Mouse (Mus musculus) kidney, embryonic 16.5 days (tissue): ENCODE data around the gene Znrf4. TPM values are rescaled to one million over a fixed set of nuclear protein-coding genes. Genes with fewer than 3 reads are reported as not detected.
"Not testable (repeated sequence)": the region's sequence is repeated elsewhere in the genome, so short reads cannot be mapped to it uniquely, and the experiment has no call there.

Experiments
- ATAC-seq: fragments of 200-750 bp; cut with Nextera tagmentation; 2 replicates; pipeline ENCODE4 v1.8.0; 2017; ENCODE audit warnings: moderate TSS enrichment; ENCODE audit not compliant: low FRiP score, low TSS enrichment
- H3K27ac ChIP-seq: fragments of 300-500 bp; sonication (generic); 2 replicates; pipeline ENCODE4 v1.5.1; 2014; ENCODE audit warnings: low read length
- H3K27me3 ChIP-seq: fragments of 300-500 bp; sonication (generic); 2 replicates; pipeline ENCODE4 v1.6.1; 2014; ENCODE audit warnings: low read length, control low read depth, mixed read lengths; ENCODE audit not compliant: insufficient read depth
- H3K36me3 ChIP-seq: fragments of 300-500 bp; sonication (generic); 2 replicates; pipeline ENCODE4 v1.6.1; 2014; ENCODE audit warnings: low read length, control low read depth, mixed read lengths; ENCODE audit not compliant: insufficient read depth
- H3K4me1 ChIP-seq: fragments of 300-500 bp; sonication (generic); 2 replicates; pipeline ENCODE4 v1.6.1; 2014; ENCODE audit warnings: low read length, control low read depth, mixed read lengths; ENCODE audit not compliant: insufficient read depth
- H3K4me2 ChIP-seq: fragments of 300-500 bp; sonication (generic); replicated peaks from 2 replicates; pipeline ENCODE4 v1.6.1; 2014; ENCODE audit warnings: low read depth, low read length
- H3K4me3 ChIP-seq: fragments of 300-500 bp; sonication (generic); 2 replicates; pipeline ENCODE4 v1.5.1; 2014; ENCODE audit warnings: mild to moderate bottlenecking, low read length
- H3K9ac ChIP-seq: fragments of 300-500 bp; sonication (generic); replicated peaks from 2 replicates; pipeline ENCODE4 v1.6.1; 2014; ENCODE audit warnings: low read length
- H3K9me3 ChIP-seq: fragments of 300-500 bp; sonication (generic); 2 replicates; pipeline ENCODE4 v1.6.1; 2016; ENCODE audit warnings: low read length, control low read depth
- WGBS: fragments of 180-500 bp; shearing (Covaris S2); extraction: QIAGEN DNeasy Blood & Tissue Kit; methylation state at CpG from one replicate; pipeline ENCODE4 v1.1.7; 2014; 5-methylcytosine and 5-hydroxymethylcytosine counted together
- polyA plus RNA-seq: library from polyadenylated mRNA; unstranded; fragments of >200 nt; fragmentation: Nextera tagmentation; extraction: Ambion mirVana; gene quantifications from 2 replicates; pipeline ENCODE4 v1.2.1, GENCODE M21; 2015

Gene Znrf4
- polyA plus RNA-seq, 1 experiment from 2014 or later, result not detected

GRCm38 (mm10) chr17:56510473-56510969 is 1.7 kb downstream of the Znrf4 start:
- no peak overlapping the region for H3K27ac ChIP-seq
- no peak overlapping the region for H3K9ac ChIP-seq
- peaks cover 29% of the 10 kb centered on the region for H3K4me1 ChIP-seq
- no peak for ATAC-seq
- no peaks in the 10 kb centered on the region for H3K36me3 ChIP-seq
- no peaks in the 10 kb centered on the region; the same call in 1 of the 2 replicates for H3K9me3 ChIP-seq
- peak overlapping the region; percentile 34; the same call in 1 of the 2 replicates for H3K4me3 ChIP-seq
- H3K4me2 ChIP-seq, result peak overlapping the region; percentile 43
- WGBS, result 24% methylated on average over 27 of the region's 27 CpGs
- H3K27me3 ChIP-seq, result peaks cover 43% of the 10 kb centered on the region

- H3K27ac ChIP-seq, result no peak overlapping the region
- peaks cover 28% of the 10 kb centered on the region for H3K4me1 ChIP-seq
- H3K9ac ChIP-seq, result no peak overlapping the region
- no peaks in the 10 kb centered on the region for H3K36me3 ChIP-seq
- ATAC-seq, result no peak
- 0 out of 2 replicates have a peak overlapping the region, but pooled peaks have one; percentile 6 for H3K4me3 ChIP-seq
- peaks cover 43% of the 10 kb centered on the region for H3K27me3 ChIP-seq
- 5% methylated on average over 28 of the region's 37 CpGs for WGBS
- H3K9me3 ChIP-seq, result no peaks in the 10 kb centered on the region; the same call in 1 of the 2 replicates
- peak overlapping the region; percentile 42 for H3K4me2 ChIP-seq
Measured at GRCm38 (mm10) chr17:56509707-56510472, 2.3 kb downstream of the Znrf4 start.

- Histone ChIP-seq H3K9me3 (no peaks in the 10 kb centered on the region; the same call in 1 of the 2 replicates), H3K4me1 (peaks cover 28% of the 10 kb centered on the region), H3K4me2 (peak overlapping the region; percentile 42), H3K27me3 (peaks cover 43% of the 10 kb centered on the region), H3K9ac (no peak overlapping the region), H3K36me3 (no peaks in the 10 kb centered on the region), H3K27ac (no peak overlapping the region), H3K4me3 (no peak overlapping the region)
- WGBS, result 41% methylated on average over 10 of the region's 10 CpGs
- ATAC-seq, result no peak
Measured at GRCm38 (mm10) chr17:56509021-56509640, 3.1 kb downstream of the Znrf4 start.

GRCm38 (mm10) chr17:56507161-56508068 is 4.8 kb downstream of the Znrf4 start:
- peaks cover 35% of the 10 kb centered on the region for H3K27me3 ChIP-seq
- peak overlapping the region; percentile 88 for H3K27ac ChIP-seq
- ATAC-seq, result peak; percentile 95
- H3K4me1 ChIP-seq, result peaks cover 28% of the 10 kb centered on the region
- H3K9ac ChIP-seq, result peak overlapping the region; percentile 88
- under 1% methylated on average over 42 of the region's 42 CpGs for WGBS
- H3K9me3 ChIP-seq, result no peaks in the 10 kb centered on the region; the same call in none of the 2 replicates
- peak overlapping the region; percentile 70 for H3K4me3 ChIP-seq
- H3K36me3 ChIP-seq, result no peaks in the 10 kb centered on the region
- H3K4me2 ChIP-seq, result peak overlapping the region; percentile 97

- H3K27ac ChIP-seq, result no peak overlapping the region
Measured at GRCm38 (mm10) chr17:56506417-56507065, 5.7 kb downstream of the Znrf4 start.

GRCm38 (mm10) chr17:56505401-56505800 is 6.8 kb downstream of the Znrf4 start:
- H3K27me3 ChIP-seq, result peaks cover 14% of the 10 kb centered on the region
- WGBS, result 81% methylated on average over 10 of the region's 10 CpGs
- no peak overlapping the region for H3K4me3 ChIP-seq
- no peaks in the 10 kb centered on the region for H3K36me3 ChIP-seq
- H3K4me2 ChIP-seq, result no peak overlapping the region
- H3K9me3 ChIP-seq, result no peaks in the 10 kb centered on the region; the same call in 1 of the 2 replicates
- H3K27ac ChIP-seq, result no peak overlapping the region
- no peak overlapping the region for H3K9ac ChIP-seq
- H3K4me1 ChIP-seq, result peaks cover 18% of the 10 kb centered on the region
- no peak for ATAC-seq

More at GRCm38 (mm10) chr17:56506417-56507065, 5.7 kb downstream of the Znrf4 start:
- H3K4me3 ChIP-seq, result peak overlapping the region; percentile 70
- peak overlapping the region; percentile 97 for H3K4me2 ChIP-seq
- peak overlapping the region; percentile 88 for H3K9ac ChIP-seq
- no peaks in the 10 kb centered on the region; the same call in 1 of the 2 replicates for H3K9me3 ChIP-seq
- ATAC-seq, result 0 out of 2 replicates have a peak, but pooled peaks have one; percentile 4
- H3K4me1 ChIP-seq, result peaks cover 28% of the 10 kb centered on the region
- WGBS, result 57% methylated on average over 15 of the region's 15 CpGs
- no peaks in the 10 kb centered on the region for H3K36me3 ChIP-seq
- H3K27me3 ChIP-seq, result peaks cover 26% of the 10 kb centered on the region

GRCm38 (mm10) chr17:56502526-56502925 is 9.7 kb downstream of the Znrf4 start:
- H3K9me3 ChIP-seq, result peaks cover 4% of the 10 kb centered on the region; the same call in 1 of the 2 replicates
- ATAC-seq, result no peak
- WGBS, result 36% methylated on average over 9 of the region's 9 CpGs
- H3K4me3 ChIP-seq, result no peak overlapping the region
- H3K9ac ChIP-seq, result no peak overlapping the region
- H3K27me3 ChIP-seq, result no peaks in the 10 kb centered on the region
- H3K4me1 ChIP-seq, result no peaks in the 10 kb centered on the region
- no peaks in the 10 kb centered on the region for H3K36me3 ChIP-seq
- H3K4me2 ChIP-seq, result no peak overlapping the region
- H3K27ac ChIP-seq, result no peak overlapping the region

- H3K4me3 ChIP-seq, H3K36me3 ChIP-seq, H3K27me3 ChIP-seq, H3K9ac ChIP-seq, ATAC-seq, H3K4me1 ChIP-seq, H3K27ac ChIP-seq, H3K4me2 ChIP-seq: not testable (repeated sequence)
- H3K9me3 ChIP-seq, result peaks cover 10% of the 10 kb centered on the region; the same call in 1 of the 2 replicates
- 61% methylated on average over 2 of the region's 2 CpGs for WGBS
Measured at GRCm38 (mm10) chr17:56501635-56502400, 10.4 kb downstream of the Znrf4 start.
